Mouse (Mus musculus): ENCODE data around the gene Fam222a. TPM values are rescaled to one million over a fixed set of nuclear protein-coding genes. Genes with fewer than 3 reads are reported as not detected.

Gene Fam222a
- polyA plus RNA-seq, 1 experiment = 0.34 TPM

- peaks cover 69% of the 10 kb centered on the region for H3K4me1 ChIP-seq
- TF ChIP-seq FLI1 (IDR thresholded peaks at IDR 0.05; ENCODE audit: low read length) = no peak
- no peak for TF ChIP-seq GATA1 (IDR thresholded peaks at IDR 0.05; ENCODE audit: borderline replicate concordance, low read length)
- no peaks in the 10 kb centered on the region for H3K9me3 ChIP-seq
- H3K27me3 ChIP-seq (replicated peaks) = peaks cover 23% of the 10 kb centered on the region
- H3K4me3 ChIP-seq (replicated peaks) = peak overlapping the region; percentile 48
- no peaks in the 10 kb centered on the region for H3K36me3 ChIP-seq (replicated peaks; ENCODE audit: low read length)
Observed at GRCm38 (mm10) chr5:114590043-114590913, 22.5 kb downstream of the Fam222a start.

GRCm38 (mm10) chr5:114591151-114591561, 23.3 kb downstream of the Fam222a start:
- Histone ChIP-seq H3K9me3 (no peaks in the 10 kb centered on the region), H3K4me3 (replicated peaks) (peak overlapping the region; percentile 64), H3K36me3 (replicated peaks; ENCODE audit: low read length) (no peaks in the 10 kb centered on the region), H3K4me1 (peaks cover 77% of the 10 kb centered on the region), H3K27me3 (replicated peaks) (peaks cover 14% of the 10 kb centered on the region)
- TF ChIP-seq FLI1 (IDR thresholded peaks at IDR 0.05; ENCODE audit: low read length) (no peak), GATA1 (IDR thresholded peaks at IDR 0.05; ENCODE audit: borderline replicate concordance, low read length) (no peak)

DNA sequence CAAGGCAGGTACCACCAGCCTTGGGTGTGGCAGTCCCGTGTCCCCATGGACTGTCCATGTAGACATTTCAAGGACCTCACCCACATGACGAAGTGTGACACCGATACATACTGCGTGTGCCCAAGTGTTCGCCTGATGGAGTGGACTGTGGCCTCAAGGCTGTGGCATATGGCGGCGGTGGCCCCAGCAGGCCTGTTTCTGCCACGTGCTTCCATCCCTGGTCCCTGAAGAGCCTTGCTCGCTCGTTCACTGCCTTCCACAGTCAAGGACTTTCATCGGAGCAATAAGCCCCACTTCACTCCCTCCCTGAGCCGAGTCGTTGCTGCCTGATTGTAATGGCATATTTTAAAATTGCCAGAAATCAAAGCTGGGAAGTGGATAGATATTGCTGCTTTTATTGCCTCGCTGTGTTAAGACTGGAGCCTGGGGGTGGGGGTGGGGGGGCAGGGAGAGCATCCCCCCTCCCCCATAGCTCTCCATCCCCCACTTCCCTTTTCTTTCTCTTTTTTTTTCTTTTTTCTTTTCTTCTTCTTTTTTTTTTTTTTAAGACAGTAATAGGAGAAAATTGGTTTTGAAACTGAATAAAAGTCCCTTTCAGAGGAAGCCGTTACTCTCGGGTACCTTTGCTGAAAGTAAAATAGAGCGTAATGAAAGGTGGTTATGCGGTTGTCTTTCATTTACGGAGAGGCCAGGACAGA, 24.8 kb downstream of the Fam222a start:
- H3K36me3 ChIP-seq (replicated peaks; ENCODE audit: low read length) = no peaks in the 10 kb centered on the region
- peaks cover 9% of the 10 kb centered on the region for H3K27me3 ChIP-seq (replicated peaks)
- no peaks in the 10 kb centered on the region for H3K9me3 ChIP-seq
- TF ChIP-seq GATA1 (IDR thresholded peaks at IDR 0.05; ENCODE audit: borderline replicate concordance, low read length) = no peak
- TF ChIP-seq FLI1 (IDR thresholded peaks at IDR 0.05; ENCODE audit: low read length) = no peak
- H3K4me3 ChIP-seq (replicated peaks) = peak overlapping the region; percentile 25
- peaks cover 92% of the 10 kb centered on the region for H3K4me1 ChIP-seq

- Histone ChIP-seq H3K4me1 (peaks cover 90% of the 10 kb centered on the region), H3K9me3 (no peaks in the 10 kb centered on the region), H3K27me3 (replicated peaks) (peaks cover 8% of the 10 kb centered on the region), H3K4me3 (replicated peaks) (peak overlapping the region; percentile 15), H3K36me3 (replicated peaks; ENCODE audit: low read length) (no peaks in the 10 kb centered on the region)
- no peak for TF ChIP-seq GATA1 (IDR thresholded peaks at IDR 0.05; ENCODE audit: borderline replicate concordance, low read length)
- no peak for TF ChIP-seq FLI1 (IDR thresholded peaks at IDR 0.05; ENCODE audit: low read length)
Observed at GRCm38 (mm10) chr5:114593161-114593821, 25.5 kb downstream of the Fam222a start.

DNA sequence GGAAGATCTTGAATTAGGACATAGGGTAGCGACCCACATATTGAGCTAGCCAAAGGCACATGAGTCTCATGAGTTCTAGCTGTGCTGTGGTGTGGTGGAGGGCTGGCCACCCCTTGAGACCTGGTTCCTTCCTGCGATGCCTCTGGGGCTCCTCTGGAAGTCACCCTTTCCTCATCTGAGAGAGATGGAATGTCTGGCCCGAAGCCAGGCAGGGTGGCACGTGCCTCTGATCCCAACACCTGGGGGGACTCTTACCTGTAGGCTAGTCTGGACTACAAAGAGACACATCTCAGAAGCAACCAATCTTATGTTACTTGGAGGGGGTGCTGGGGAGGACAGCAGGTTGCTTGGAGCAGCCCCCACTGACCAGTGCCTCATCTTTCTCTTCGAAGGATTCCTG, 26.1 kb downstream of the Fam222a start:
- no peaks in the 10 kb centered on the region for H3K9me3 ChIP-seq
- H3K27me3 ChIP-seq (replicated peaks) = peaks cover 6% of the 10 kb centered on the region
- peaks cover 86% of the 10 kb centered on the region for H3K4me1 ChIP-seq
- TF ChIP-seq FLI1 (IDR thresholded peaks at IDR 0.05; ENCODE audit: low read length) (no peak), GATA1 (IDR thresholded peaks at IDR 0.05; ENCODE audit: borderline replicate concordance, low read length) (no peak)
- no peaks in the 10 kb centered on the region for H3K36me3 ChIP-seq (replicated peaks; ENCODE audit: low read length)
- H3K4me3 ChIP-seq (replicated peaks) = peak overlapping the region; percentile 90

DNA sequence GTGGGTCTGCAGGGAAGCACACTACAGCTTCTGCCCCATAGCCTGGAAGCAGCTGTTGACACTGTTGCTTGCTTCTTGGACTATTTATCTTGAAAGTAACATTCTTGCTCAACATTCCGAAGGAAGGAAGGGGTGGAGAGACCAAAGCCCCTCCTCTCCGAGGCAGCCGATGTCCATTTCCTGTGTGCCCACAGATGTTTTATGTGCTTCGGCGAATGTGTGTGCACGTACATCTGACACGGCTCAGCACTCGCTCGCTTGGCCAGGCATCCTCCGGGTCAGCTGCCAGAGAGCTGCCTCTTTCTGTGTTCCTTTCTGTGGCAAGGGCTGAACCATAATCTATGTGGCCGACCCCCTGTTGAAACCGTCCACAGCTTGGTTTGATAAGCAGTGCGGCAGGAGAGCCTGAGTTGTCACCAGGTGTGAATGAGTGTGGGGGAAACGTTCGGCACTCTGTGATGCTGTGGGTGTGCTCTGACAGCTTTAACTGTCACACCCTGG, 27.0 kb downstream of the Fam222a start:
- no peaks in the 10 kb centered on the region for H3K36me3 ChIP-seq (replicated peaks; ENCODE audit: low read length)
- H3K9me3 ChIP-seq = no peaks in the 10 kb centered on the region
- H3K4me3 ChIP-seq (replicated peaks) = peak overlapping the region; percentile 90
- H3K4me1 ChIP-seq = peaks cover 84% of the 10 kb centered on the region
- H3K27me3 ChIP-seq (replicated peaks) = peaks cover 8% of the 10 kb centered on the region
- TF ChIP-seq FLI1 (IDR thresholded peaks at IDR 0.05; ENCODE audit: low read length) (no peak), GATA1 (IDR thresholded peaks at IDR 0.05; ENCODE audit: borderline replicate concordance, low read length) (no peak)

- Histone ChIP-seq H3K27me3 (replicated peaks) (peaks cover 16% of the 10 kb centered on the region), H3K4me1 (peaks cover 66% of the 10 kb centered on the region), H3K4me3 (replicated peaks) (no peak overlapping the region), H3K9me3 (no peaks in the 10 kb centered on the region), H3K36me3 (replicated peaks; ENCODE audit: low read length) (no peaks in the 10 kb centered on the region)
- TF ChIP-seq FLI1 (IDR thresholded peaks at IDR 0.05; ENCODE audit: low read length) = no peak
- TF ChIP-seq GATA1 (IDR thresholded peaks at IDR 0.05; ENCODE audit: borderline replicate concordance, low read length) = no peak
Observed at GRCm38 (mm10) chr5:114596604-114597003, 28.8 kb downstream of the Fam222a start.

DNA sequence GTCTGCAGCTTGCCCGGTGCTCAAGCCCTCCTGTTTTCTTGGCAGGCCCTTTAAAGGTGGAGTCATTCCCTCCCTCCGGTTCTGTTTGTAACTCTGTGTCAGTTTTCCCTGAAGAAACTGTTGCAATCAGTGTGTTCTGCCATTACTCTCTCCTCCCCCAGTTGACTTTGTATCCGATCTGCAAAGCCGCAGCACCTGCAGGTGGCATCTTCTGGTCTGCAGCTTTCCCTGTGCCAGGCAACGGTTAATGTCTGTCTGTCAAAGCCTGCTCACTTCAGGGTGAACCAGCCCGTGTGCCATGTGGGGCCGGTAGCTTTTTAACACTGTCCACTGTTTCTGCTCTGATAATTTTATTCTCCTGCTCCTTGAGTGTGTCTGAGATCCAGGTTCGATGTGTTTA, 29.4 kb downstream of the Fam222a start:
- Histone ChIP-seq H3K9me3 (no peaks in the 10 kb centered on the region), H3K27me3 (replicated peaks) (peaks cover 21% of the 10 kb centered on the region), H3K36me3 (replicated peaks; ENCODE audit: low read length) (no peaks in the 10 kb centered on the region), H3K4me3 (replicated peaks) (no peak overlapping the region), H3K4me1 (peaks cover 63% of the 10 kb centered on the region)
- TF ChIP-seq FLI1 (IDR thresholded peaks at IDR 0.05; ENCODE audit: low read length) = no peak
- no peak for TF ChIP-seq GATA1 (IDR thresholded peaks at IDR 0.05; ENCODE audit: borderline replicate concordance, low read length)

GRCm38 (mm10) chr5:114597652-114598051, 29.8 kb downstream of the Fam222a start:
- no peaks in the 10 kb centered on the region for H3K36me3 ChIP-seq (replicated peaks; ENCODE audit: low read length)
- peaks cover 60% of the 10 kb centered on the region for H3K4me1 ChIP-seq
- TF ChIP-seq GATA1 (IDR thresholded peaks at IDR 0.05; ENCODE audit: borderline replicate concordance, low read length) (no peak), FLI1 (IDR thresholded peaks at IDR 0.05; ENCODE audit: low read length) (no peak)
- H3K9me3 ChIP-seq = no peaks in the 10 kb centered on the region
- no peak overlapping the region for H3K4me3 ChIP-seq (replicated peaks)
- H3K27me3 ChIP-seq (replicated peaks) = peaks cover 25% of the 10 kb centered on the region

Measured in megakaryocyte, embryonic 14.5 days (primary cell).